Mouse (Mus musculus) cortical plate, adult 2 months (tissue): ENCODE measurements around the gene Hoxa6. TPM values are rescaled to one million over a fixed set of nuclear protein-coding genes. Genes with fewer than 3 reads are reported as not detected.

Experiments
- H3K27ac ChIP-seq: fragments of 200-500 bp; 2 replicates; pipeline ENCODE4 v1.5.1; 2012; ENCODE audit warnings: low read length, control low read depth, inconsistent platforms; ENCODE audit not compliant: insufficient read depth
- H3K4me1 ChIP-seq: fragments of 200-500 bp; 2 replicates; pipeline ENCODE4 v1.6.1; 2011; ENCODE audit warnings: low read length; ENCODE audit not compliant: control insufficient read depth, insufficient read depth
- H3K4me3 ChIP-seq: fragments of 200-500 bp; 2 replicates; pipeline ENCODE4 v1.5.1; 2011; ENCODE audit warnings: mild to moderate bottlenecking, low read length, control low read depth; ENCODE audit not compliant: insufficient read depth
- CTCF ChIP-seq: fragments of 200-500 bp; IDR thresholded peaks from 2 replicates; pipeline ENCODE4 v1.5.1; 2011; ENCODE audit warnings: mild to moderate bottlenecking, control low read depth, low read length; ENCODE audit not compliant: insufficient read depth; ENCODE audit errors: extremely low read depth
- POLR2A ChIP-seq: fragments of 200-500 bp; IDR thresholded peaks from 2 replicates; pipeline ENCODE4 v1.6.1; 2011; ENCODE audit warnings: mild to moderate bottlenecking, low read length, control low read depth; ENCODE audit not compliant: insufficient read depth; ENCODE audit errors: extremely low read depth
- polyA plus RNA-seq: library from polyadenylated mRNA; depleted of rRNA; stranded (reverse); fragments of >200 nt; gene quantifications from 2 replicates; pipeline ENCODE4 v1.2.3, GENCODE M21; 2012

The Hoxa6 gene
- polyA plus RNA-seq, 1 experiment = not detected

DNA sequence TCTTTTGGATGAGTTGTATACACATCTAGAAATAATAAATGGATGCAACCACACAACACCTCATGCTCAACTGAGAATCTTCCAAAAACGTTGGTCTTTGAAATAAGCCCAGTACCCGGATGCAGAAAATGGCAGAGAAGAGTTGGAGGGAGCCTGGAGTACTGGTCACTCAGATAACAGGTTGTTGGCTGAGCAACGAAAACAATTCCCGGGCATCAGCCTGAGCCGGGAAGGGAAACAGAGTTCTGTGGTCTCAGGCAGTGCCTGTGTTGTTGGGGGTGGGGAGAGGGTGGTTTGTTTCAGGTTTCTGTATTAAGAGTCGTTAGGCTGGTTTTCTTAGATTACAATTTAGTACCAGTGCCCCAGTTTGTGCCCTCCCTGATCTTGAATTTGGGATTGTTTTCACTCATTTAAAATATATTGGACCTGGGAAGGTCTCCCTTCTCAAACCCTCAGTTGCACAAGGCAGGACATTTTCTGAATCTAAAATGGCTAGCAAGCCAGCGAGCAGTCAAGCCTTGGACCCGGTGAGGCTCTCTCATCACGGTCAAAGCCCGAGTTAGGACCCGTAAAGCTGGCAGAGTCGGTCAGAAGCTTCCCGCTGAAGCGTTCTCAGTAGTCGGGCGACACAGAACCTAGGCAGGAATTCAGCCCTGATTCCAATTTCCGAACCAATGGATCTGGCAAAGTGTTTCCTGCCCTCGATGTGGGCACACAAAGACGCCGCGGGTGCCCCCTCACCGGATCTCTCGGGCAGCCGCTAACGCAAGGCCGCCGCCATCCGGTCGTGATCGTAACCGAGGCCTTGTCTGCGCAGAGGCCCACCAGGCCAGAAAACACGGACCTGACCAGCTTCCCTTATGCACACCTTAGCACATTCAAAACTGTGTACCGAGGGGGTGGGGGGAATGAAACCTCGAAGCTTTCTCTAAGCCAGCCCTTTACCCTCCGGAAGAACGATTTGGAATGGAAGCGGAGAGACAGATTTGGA, 20.2 kb upstream of the Hoxa6 start:
- Histone ChIP-seq H3K4me1 (no peaks in the 10 kb centered on the region), H3K27ac (no peak overlapping the region), H3K4me3 (no peak overlapping the region)
- TF ChIP-seq POLR2A (no peak), CTCF (no peak)

DNA sequence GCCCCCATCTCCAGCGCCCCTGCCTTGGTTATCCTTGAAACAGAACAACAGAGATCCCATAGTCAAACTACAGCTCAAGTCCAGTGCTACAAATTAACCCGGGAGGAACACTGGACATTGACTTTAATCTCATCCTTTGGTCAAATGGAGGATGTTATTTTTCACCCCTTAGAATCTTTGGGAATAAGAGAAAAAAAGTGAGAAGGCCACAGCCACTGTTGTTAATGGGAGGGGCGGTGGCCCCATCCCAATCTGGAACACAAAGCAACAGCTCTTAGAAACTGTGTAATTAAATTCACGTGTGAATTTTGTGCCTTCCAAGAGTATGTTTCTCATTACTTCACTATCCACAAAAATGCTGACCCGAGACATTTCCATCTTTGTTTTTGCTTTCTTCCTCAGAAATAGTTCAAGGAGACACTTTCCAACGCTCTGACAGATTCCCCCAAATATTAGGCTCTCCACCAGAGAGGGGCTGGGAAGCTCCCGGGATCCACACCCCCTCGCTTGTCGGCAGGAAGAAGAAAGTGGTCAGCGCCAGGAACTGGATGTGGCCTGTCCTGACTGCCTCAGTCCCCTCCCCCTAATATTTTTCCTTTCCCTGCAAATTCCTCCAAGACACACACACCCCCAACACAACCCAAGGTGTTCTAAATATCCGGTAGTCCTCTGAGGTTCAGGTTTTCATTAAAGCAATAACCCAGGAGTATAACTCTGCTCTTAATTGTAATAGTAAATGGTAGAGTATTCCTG, 19.1 kb upstream of the Hoxa6 start:
- TF ChIP-seq POLR2A (no peak), CTCF (no peak)
- H3K27ac ChIP-seq = no peak overlapping the region
- no peak overlapping the region for H3K4me3 ChIP-seq
- no peaks in the 10 kb centered on the region for H3K4me1 ChIP-seq

DNA sequence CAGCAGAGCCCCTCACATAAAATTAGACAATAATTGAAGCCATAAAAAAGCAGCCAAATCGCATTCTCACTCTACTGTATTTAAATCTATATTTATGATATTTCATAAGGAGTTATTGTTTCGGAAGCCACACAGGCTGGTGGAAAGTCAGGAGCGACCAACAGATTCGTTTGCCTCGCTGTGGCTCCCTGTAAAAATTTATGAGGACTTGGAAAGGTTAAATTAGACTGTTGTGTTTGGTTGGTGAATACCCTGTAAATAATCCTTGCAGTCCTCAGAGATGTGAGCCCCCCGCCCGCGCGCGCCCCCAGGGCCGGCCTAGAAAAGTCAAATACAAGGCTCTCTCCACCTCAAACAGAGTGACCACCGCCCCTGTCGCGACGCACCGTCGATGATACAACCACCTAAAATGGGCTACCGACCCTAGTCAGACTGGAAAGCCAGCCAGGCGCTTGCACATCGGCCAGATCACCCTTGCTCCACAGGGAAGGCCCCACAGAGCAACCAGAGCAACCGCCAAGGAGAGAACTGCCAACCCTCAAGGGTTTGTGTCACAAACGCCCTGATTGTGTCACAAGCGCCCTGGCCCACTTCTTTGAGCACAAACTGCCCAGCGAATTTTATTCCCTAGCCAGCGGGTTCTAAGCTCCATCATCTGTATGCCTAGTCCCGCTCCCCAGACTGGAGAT, 18.2 kb upstream of the Hoxa6 start:
- no peak overlapping the region for H3K4me3 ChIP-seq
- H3K4me1 ChIP-seq = no peaks in the 10 kb centered on the region
- no peak for TF ChIP-seq CTCF
- TF ChIP-seq POLR2A = no peak
- H3K27ac ChIP-seq = no peak overlapping the region

DNA sequence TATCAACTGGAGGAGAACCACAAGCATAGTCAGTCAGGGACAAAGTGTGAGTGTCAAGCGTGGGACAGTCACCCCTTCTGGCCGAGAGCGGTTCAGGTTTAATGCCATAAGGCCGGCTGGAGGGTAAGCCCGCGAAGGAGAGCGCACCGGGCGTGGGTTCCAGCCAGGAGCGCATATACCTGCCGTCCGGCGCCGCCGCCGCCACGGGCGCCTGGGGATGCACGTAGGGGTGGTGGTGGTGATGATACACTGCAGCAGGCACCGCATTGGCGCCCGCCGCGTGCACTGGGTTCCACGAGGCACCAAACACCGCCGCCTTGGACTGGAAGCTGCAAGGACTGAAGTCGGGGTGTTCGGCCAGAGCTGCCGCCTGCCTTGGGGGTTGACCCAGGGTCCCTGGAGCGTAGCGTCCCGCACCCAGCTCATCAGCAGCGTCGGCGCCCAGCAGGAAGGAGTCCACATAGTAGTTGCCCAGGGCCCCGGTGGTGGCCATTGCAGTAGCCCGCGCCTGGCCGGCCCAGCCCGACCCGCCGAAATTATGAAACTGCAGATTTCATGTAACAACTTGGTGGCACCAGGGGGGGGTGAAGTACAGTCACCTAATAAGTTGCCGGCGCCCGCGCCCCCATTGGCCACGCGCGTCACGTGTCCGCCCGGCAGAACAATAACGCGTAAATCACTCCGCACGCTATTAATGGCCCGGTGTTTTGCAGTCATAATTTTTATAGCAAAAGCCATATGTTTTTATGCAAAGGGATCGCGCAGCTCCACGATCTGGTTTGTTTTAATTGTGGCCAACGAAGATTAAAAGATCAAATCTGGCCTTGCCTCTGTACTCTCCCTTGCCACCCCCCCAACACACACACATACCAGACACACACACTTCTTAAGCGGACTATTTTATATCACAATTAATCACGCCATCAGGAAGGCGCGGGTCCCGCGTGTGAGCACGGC, 17.4 kb upstream of the Hoxa6 start:
- H3K4me3 ChIP-seq = no peak overlapping the region
- TF ChIP-seq POLR2A (no peak), CTCF (no peak)
- no peaks in the 10 kb centered on the region for H3K4me1 ChIP-seq
- H3K27ac ChIP-seq = no peak overlapping the region

DNA sequence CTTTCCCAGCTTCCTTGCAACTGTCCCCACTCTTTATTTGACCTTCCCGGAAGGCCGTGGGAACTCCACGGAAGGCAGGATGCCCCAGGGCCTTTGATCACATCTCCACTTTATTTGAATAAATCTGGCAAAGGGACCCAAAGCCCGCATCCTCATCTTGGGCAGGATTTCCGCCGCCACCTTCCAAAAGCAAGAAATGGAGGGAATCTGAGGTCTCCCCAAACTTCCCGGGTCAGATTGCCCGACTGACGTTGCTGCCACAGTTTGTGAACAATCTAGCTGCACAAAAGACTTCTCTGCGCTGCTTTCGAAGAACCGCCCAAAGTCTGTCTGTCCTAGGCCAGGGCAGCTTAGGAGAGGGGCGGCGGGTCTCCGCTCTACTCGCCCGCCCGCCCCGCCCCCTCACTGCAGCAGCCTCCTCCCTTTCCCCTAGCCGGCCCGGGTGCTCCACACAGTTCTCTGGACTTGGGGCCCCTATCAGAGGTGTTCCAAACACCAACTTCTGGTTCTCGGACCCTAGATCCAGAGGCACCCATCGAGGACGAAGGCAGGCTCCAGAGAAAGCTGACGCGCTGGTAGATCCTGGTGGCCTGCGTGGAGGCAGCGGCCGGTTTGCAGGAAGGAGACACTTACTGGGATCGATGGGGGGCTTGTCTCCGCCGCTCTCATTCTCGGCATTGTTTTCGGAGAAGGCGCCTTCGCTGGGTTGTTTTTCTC, 16.5 kb upstream of the Hoxa6 start:
- TF ChIP-seq CTCF (no peak), POLR2A (no peak)
- no peaks in the 10 kb centered on the region for H3K4me1 ChIP-seq
- H3K27ac ChIP-seq = no peak overlapping the region
- no peak overlapping the region for H3K4me3 ChIP-seq

DNA sequence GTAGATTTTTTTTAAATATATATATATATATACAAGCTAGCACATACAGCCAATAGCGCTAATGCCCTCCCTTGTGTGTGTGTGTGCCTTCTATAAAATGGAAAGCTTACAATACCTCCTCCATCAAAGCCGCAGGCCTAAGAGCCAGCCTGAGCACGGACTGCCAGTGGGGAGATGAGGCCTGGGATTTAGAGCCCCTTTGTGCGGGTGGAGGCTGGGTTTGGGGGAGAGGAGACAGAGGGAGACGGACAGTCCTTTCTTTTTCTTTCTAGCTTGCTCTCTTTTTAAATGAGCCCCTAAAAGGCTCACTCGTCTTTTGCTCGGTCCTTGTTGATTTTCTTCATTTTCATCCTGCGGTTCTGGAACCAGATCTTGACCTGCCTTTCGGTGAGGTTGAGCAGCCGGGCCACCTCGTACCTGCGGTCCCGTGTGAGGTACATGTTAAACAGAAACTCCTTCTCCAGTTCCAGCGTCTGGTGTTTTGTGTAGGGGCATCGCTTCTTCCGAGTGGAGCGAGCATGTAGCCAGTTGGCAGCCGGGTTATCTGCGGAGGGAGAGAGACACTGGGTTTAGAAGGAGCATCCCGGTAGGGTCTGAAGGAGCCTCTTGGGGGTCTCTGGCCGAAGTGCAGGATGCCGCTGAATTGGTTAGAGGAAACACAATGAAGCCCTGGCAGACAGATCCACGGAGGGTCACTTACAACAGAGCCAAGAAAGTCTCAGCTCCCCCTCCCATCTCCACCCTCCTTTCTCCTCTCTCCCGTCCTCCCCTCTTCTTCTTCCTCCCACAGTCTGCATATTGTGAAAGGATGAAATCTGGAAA, 15.6 kb upstream of the Hoxa6 start:
- no peak for TF ChIP-seq CTCF
- TF ChIP-seq POLR2A = no peak
- H3K4me1 ChIP-seq = no peaks in the 10 kb centered on the region
- no peak overlapping the region for H3K4me3 ChIP-seq
- no peak overlapping the region for H3K27ac ChIP-seq

DNA sequence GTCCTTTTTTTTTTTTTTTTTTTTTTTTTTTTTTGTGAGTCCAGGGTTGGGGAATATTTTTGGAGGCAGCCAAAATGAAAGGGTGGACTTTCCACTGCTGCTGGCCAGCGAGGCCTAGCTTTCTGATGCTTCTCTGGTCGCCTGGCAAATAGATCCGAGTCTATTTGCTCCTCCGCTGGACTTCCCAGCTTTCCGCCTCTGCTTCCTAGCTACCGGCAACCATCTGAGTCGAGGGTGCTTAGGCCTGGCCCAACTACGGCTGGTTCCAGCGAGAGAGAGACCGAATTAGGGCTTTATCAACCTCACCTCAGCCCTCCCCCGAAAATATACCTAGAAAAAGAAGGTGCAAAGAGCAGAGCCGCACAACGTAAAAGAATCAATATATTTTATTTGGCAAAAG, 14.2 kb upstream of the Hoxa6 start:
- H3K4me3 ChIP-seq = no peak overlapping the region
- TF ChIP-seq CTCF (no peak), POLR2A (no peak)
- no peaks in the 10 kb centered on the region for H3K4me1 ChIP-seq
- H3K27ac ChIP-seq = no peak overlapping the region
